Mouse (Mus musculus) liver, postnatal 0 days (tissue): ENCODE measurements around the gene Pou6f1. TPM values are rescaled to one million over a fixed set of nuclear protein-coding genes. Genes with fewer than 3 reads are reported as not detected.

ENCODE experiments used
- ATAC-seq: fragments of 200-750 bp; cut with Nextera tagmentation; 2 replicates; pipeline ENCODE4 v1.8.0; 2017; ENCODE audit warnings: mild to moderate bottlenecking, moderate library complexity
- DNase-seq: peaks from one replicate; pipeline ENCODE4 v3.0.0-alpha.2; 2016
- H3K27ac ChIP-seq: fragments of 300-500 bp; sonication (generic); 2 replicates; pipeline ENCODE4 v1.5.1; 2014; ENCODE audit warnings: antibody characterized with exemption, moderate library complexity, mild to moderate bottlenecking, low read depth
- H3K27me3 ChIP-seq: fragments of 300-500 bp; sonication (generic); 2 replicates; pipeline ENCODE4 v1.6.1; 2014; ENCODE audit warnings: low read length, control low read depth, mixed read lengths; ENCODE audit not compliant: insufficient read depth
- H3K36me3 ChIP-seq: fragments of 300-500 bp; sonication (generic); replicated peaks from 2 replicates; pipeline ENCODE4 v1.6.1; 2014; ENCODE audit warnings: mild to moderate bottlenecking, control low read depth, low read length, moderate library complexity, mixed read lengths; ENCODE audit not compliant: insufficient read depth
- H3K4me1 ChIP-seq: fragments of 300-500 bp; sonication (generic); 2 replicates; pipeline ENCODE4 v1.6.1; 2014; ENCODE audit warnings: antibody characterized with exemption, mild to moderate bottlenecking, control low read depth; ENCODE audit not compliant: insufficient read depth
- H3K4me2 ChIP-seq: fragments of 300-500 bp; sonication (generic); 2 replicates; pipeline ENCODE4 v1.6.1; 2014; ENCODE audit warnings: low read depth, mild to moderate bottlenecking, low read length, moderate library complexity, mixed read lengths
- H3K4me3 ChIP-seq: fragments of 300-500 bp; sonication (generic); 2 replicates; pipeline ENCODE4 v1.5.1; 2014; ENCODE audit warnings: low read depth, low read length
- H3K9ac ChIP-seq: fragments of 300-500 bp; sonication (generic); replicated peaks from 2 replicates; pipeline ENCODE4 v1.6.1; 2014; ENCODE audit warnings: mild to moderate bottlenecking, moderate library complexity
- H3K9me3 ChIP-seq: fragments of 300-500 bp; sonication (generic); 2 replicates; pipeline ENCODE4 v1.6.1; 2016; ENCODE audit warnings: mild to moderate bottlenecking, control low read depth, low read length, mixed read lengths
- CTCF ChIP-seq: sonication (generic); IDR thresholded peaks from 2 replicates; pipeline ENCODE4 v1.5.1; 2016; ENCODE audit warnings: antibody characterized with exemption, low read depth
- EP300 ChIP-seq: IDR thresholded peaks from 2 replicates; pipeline ENCODE4 v1.6.1; 2016; ENCODE audit warnings: antibody characterized with exemption, low read depth, mild to moderate bottlenecking
- WGBS: fragments of 180-500 bp; shearing (Covaris S2); extraction: QIAGEN DNeasy Blood & Tissue Kit; methylation state at CpG from one replicate; pipeline ENCODE4 v1.1.7; 2014; ENCODE audit not compliant: insufficient replicate concordance; 5-methylcytosine and 5-hydroxymethylcytosine counted together
- polyA plus RNA-seq: library from polyadenylated mRNA; unstranded; fragments of >200 nt; fragmentation: Nextera tagmentation; extraction: Ambion mirVana; gene quantifications from 2 replicates; pipeline ENCODE4 v1.2.1, GENCODE M21; 2015

Gene Pou6f1
- polyA plus RNA-seq, 1 experiment from 2014 or later = 0.74 TPM

DNA sequence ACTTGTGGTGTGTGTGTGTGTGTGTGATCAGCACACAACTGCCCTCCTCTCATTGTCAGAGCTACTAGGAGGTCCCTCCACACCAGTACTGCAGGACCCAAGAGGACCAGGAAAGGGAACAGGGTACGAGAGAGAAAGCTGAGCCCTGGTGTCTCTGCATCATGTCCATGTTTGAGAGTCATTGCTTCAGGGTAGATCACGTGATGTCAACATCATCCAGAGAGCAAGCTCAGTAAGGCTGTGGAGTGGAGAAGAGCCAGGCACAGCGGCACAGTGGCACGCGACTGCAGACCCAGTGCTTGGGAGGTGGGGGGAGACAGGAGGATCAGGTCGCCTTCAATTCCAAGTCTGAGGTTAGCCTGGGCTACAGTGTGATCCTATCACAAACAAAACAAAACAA, 23.4 kb downstream of the Pou6f1 start:
- H3K4me2 ChIP-seq = no peak overlapping the region
- no peaks in the 10 kb centered on the region for H3K27me3 ChIP-seq
- no peaks in the 10 kb centered on the region for H3K9me3 ChIP-seq
- H3K9ac ChIP-seq = no peak overlapping the region
- ATAC-seq = no peak
- no peak overlapping the region for H3K4me3 ChIP-seq
- H3K36me3 ChIP-seq = no peaks in the 10 kb centered on the region
- DNase-seq = no peak
- TF ChIP-seq EP300 = no peak
- no peak for TF ChIP-seq CTCF
- no peak overlapping the region for H3K27ac ChIP-seq
- no peaks in the 10 kb centered on the region for H3K4me1 ChIP-seq
- 76% methylated on average over 6 of the region's 6 CpGs for WGBS

DNA sequence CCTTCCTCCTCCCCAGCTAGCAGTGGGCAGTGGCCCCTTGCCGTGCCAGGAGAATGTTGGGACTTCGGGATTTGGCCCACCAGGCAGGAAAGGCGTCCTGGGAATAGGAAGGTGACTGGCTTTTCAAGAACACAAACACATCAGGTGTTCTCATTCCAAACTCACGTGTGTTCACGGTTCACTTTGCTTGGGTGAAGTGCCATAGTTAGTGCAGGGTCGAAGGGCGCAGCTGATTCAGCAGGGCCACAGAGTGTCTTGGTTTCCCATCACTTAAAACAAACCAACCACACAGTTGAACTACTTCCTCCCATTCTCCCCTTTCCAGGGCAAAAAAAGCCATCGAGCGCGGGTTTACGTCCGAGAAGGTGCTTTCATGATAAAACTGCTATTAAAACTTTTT, 24.4 kb downstream of the Pou6f1 start:
- no peak for ATAC-seq

DNA sequence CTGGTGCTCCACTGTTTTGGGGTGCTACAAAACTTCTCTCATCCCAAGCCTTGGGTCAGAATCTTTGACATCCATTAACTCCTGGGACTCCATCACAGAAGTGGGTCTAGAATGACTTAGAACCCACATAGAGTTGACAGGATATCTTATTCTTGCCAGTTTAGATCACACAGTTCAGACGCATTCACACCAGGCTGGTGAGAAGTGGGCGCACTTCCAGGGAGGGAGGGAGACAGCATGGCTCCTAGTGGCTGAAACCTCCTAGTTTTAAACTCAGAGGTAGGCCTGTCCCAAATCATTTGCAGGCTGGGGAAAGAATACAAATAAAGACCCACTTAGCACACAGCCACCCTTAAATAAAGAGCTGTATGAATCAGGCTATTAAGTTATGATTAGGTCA, 25.4 kb downstream of the Pou6f1 start:
- Histone ChIP-seq H3K27me3 (no peaks in the 10 kb centered on the region), H3K9me3 (no peaks in the 10 kb centered on the region), H3K4me1 (no peaks in the 10 kb centered on the region), H3K9ac (no peak overlapping the region), H3K4me2 (no peak overlapping the region), H3K4me3 (no peak overlapping the region), H3K36me3 (no peaks in the 10 kb centered on the region), H3K27ac (no peak overlapping the region)
- DNase-seq (no peak), ATAC-seq (no peak)
- WGBS = 71% methylated on average over 2 of the region's 2 CpGs
- TF ChIP-seq EP300 = no peak
- no peak for TF ChIP-seq CTCF

More for the DNA sequence above, 24.4 kb downstream of the Pou6f1 start:
- WGBS = 61% methylated on average over 12 of the region's 12 CpGs
- Histone ChIP-seq H3K4me3 (no peak overlapping the region), H3K36me3 (no peaks in the 10 kb centered on the region), H3K4me2 (no peak overlapping the region), H3K27ac (no peak overlapping the region), H3K9ac (no peak overlapping the region), H3K4me1 (no peaks in the 10 kb centered on the region), H3K27me3 (no peaks in the 10 kb centered on the region), H3K9me3 (no peaks in the 10 kb centered on the region)
- TF ChIP-seq CTCF = no peak
- no peak for TF ChIP-seq EP300
- DNase-seq = no peak

GRCm38 (mm10) chr15:100573946-100574345, 25.8 kb downstream of the Pou6f1 start:
- H3K4me1 ChIP-seq = no peaks in the 10 kb centered on the region
- H3K9ac ChIP-seq = no peak overlapping the region
- H3K27ac ChIP-seq = no peak overlapping the region
- H3K9me3 ChIP-seq = no peaks in the 10 kb centered on the region
- DNase-seq = no peak
- no peaks in the 10 kb centered on the region for H3K27me3 ChIP-seq
- no peak for ATAC-seq
- no peaks in the 10 kb centered on the region for H3K36me3 ChIP-seq
- TF ChIP-seq CTCF (no peak), EP300 (no peak)
- no peak overlapping the region for H3K4me3 ChIP-seq
- H3K4me2 ChIP-seq = no peak overlapping the region
- 60% methylated on average over 6 of the region's 6 CpGs for WGBS

DNA sequence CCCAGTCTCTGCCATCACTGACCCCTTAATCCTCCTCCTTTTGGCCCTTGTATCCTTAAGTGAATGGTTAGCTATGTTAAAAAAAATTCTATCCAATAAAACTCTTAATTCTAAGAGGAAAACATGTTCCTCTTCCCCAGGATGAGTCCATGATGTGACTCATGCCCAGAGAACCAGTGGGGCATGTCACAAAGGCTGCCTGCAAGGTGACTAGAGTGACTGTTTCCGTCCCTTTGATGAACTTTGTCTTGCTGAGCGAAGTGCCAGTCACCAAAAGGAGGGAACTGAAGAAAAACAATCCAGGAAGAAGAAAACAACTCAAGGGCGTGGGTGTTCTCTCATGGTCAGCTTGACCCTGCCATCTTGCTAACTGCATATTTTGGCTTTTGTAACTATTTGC, 30.5 kb downstream of the Pou6f1 start:
- H3K4me1 ChIP-seq = no peaks in the 10 kb centered on the region
- no peak for ATAC-seq

DNA sequence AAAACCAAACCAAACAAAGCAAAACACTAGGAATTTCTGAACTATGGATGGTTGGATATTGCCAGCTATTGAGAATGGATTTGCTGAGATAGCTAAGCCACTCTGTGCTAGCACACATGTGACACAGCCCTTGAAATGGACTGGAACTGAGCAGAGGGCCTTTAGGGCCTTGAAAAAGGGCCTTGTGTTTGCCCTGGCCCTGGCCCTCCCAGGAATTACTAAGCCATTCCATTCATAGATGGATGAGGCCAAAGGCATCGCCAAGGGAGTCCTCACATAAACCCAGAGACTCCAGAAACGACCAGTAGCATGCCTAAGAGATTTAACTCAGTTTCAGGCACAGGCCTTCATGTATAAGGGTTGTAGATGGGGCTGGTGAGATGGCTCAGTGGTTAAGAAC, 33.3 kb downstream of the Pou6f1 start:
- H3K9me3 ChIP-seq = no peaks in the 10 kb centered on the region
- 71% methylated on average over 2 of the region's 2 CpGs for WGBS
- ATAC-seq (no peak), DNase-seq (no peak)
- TF ChIP-seq EP300 = no peak
- TF ChIP-seq CTCF = no peak
- no peak overlapping the region for H3K9ac ChIP-seq
- H3K27me3 ChIP-seq = no peaks in the 10 kb centered on the region
- H3K4me1 ChIP-seq = no peaks in the 10 kb centered on the region
- H3K4me2 ChIP-seq = no peak overlapping the region
- H3K4me3 ChIP-seq = no peak overlapping the region
- H3K27ac ChIP-seq = no peak overlapping the region
- H3K36me3 ChIP-seq = no peaks in the 10 kb centered on the region

More for the DNA sequence above, 30.5 kb downstream of the Pou6f1 start:
- Histone ChIP-seq H3K9ac (no peak overlapping the region), H3K4me2 (no peak overlapping the region), H3K36me3 (no peaks in the 10 kb centered on the region), H3K9me3 (no peaks in the 10 kb centered on the region), H3K27ac (no peak overlapping the region), H3K27me3 (no peaks in the 10 kb centered on the region), H3K4me3 (no peak overlapping the region)
- 70% methylated on average over 3 of the region's 3 CpGs for WGBS
- TF ChIP-seq EP300 = no peak
- TF ChIP-seq CTCF = no peak
- no peak for DNase-seq
